Mouse (Mus musculus): Measurements from ENCODE around the gene Dppa3.

DNA sequence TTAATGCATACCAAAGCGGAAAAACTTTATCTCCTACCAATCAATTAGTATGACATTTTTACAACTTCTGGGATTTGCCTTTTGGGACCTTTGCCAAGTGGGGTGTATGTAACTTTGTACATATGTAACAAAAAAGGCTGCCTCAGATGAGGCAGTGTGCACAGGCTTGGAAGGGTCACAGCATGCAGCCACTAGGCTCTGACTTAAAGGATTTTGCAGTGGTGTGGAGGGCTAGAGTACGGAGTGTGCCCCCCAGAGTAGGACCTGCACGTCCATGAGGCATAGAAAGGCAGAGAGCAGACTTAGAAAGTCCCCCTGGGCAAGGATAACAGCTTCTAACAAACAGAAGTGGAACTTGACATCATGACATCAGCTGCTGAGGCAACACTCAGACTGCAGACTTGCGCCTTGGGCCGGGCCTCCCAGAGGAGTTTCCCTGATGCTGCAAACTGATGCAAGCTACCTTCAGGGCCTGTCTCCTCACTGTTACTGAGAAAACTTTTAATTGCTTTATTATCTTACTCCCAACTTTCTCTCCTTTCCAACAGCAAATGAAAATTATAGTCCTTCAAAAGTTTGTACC lies 24.3 kb downstream of the Dppa3 start:
- TF ChIP-seq POLR2A (IDR thresholded peaks at IDR 0.05; ENCODE audit: control insufficient read depth in 1 of 2, insufficient read depth in 1 of 2, low read depth in 1 of 2, low read length in 2 of 2, poor library complexity in 1 of 2) (no peak), USF2 (IDR thresholded peaks at IDR 0.05; ENCODE audit: borderline replicate concordance in 1 of 2, insufficient read depth in 1 of 2, low read depth in 1 of 2, low read length in 2 of 2) (no peak), RAD21 (IDR thresholded peaks at IDR 0.05; ENCODE audit: low read depth, low read length) (no peak), MEF2A (IDR thresholded peaks at IDR 0.05; ENCODE audit: extremely low read depth, insufficient replicate concordance, low read depth, low read length, poor library complexity, severe bottlenecking) (no peak)
